Mouse (Mus musculus) intestine, embryonic 14.5 days (tissue): ENCODE results near the gene Vmn1r149. TPM values are rescaled to one million over a fixed set of nuclear protein-coding genes. Genes with fewer than 3 reads are reported as not detected.
"Not testable (repeated sequence)": the region's sequence is repeated elsewhere in the genome, so short reads cannot be mapped to it uniquely, and the experiment has no call there.

Experiments
- ATAC-seq: fragments of 200-750 bp; cut with Nextera tagmentation; replicated peaks from 2 replicates; pipeline ENCODE4 v1.8.0; 2017; ENCODE audit warnings: low read depth, moderate number of reproducible peaks, moderate TSS enrichment, moderate library complexity; ENCODE audit not compliant: low FRiP score, low TSS enrichment
- DNase-seq: peaks from one replicate; pipeline ENCODE4 v3.0.0-alpha.2; 2018; ENCODE audit warnings: low spot score
- H3K27ac ChIP-seq: fragments of 300-500 bp; sonication (generic); 2 replicates; pipeline ENCODE4 v1.5.1; 2014; ENCODE audit warnings: low read depth, mild to moderate bottlenecking, control low read depth
- H3K27me3 ChIP-seq: fragments of 300-500 bp; sonication (generic); replicated peaks from 2 replicates; pipeline ENCODE4 v1.6.1; 2014; ENCODE audit warnings: low read length, control low read depth; ENCODE audit not compliant: control insufficient read depth, insufficient read depth
- H3K36me3 ChIP-seq: fragments of 300-500 bp; sonication (generic); 2 replicates; pipeline ENCODE4 v1.6.1; 2014; ENCODE audit warnings: low read length, control low read depth; ENCODE audit not compliant: control insufficient read depth, insufficient read depth
- H3K4me1 ChIP-seq: fragments of 300-500 bp; sonication (generic); replicated peaks from 2 replicates; pipeline ENCODE4 v1.6.1; 2014; ENCODE audit warnings: low read length, control low read depth, mixed read lengths; ENCODE audit not compliant: control insufficient read depth, insufficient read depth
- H3K4me2 ChIP-seq: fragments of 300-500 bp; sonication (generic); 2 replicates; pipeline ENCODE4 v1.6.1; 2014; ENCODE audit warnings: low read length
- H3K4me3 ChIP-seq: fragments of 300-500 bp; sonication (generic); 2 replicates; pipeline ENCODE4 v1.5.1; 2014; ENCODE audit warnings: low read depth, low read length, control low read depth, mixed read lengths
- H3K9ac ChIP-seq: fragments of 300-500 bp; sonication (generic); 2 replicates; pipeline ENCODE4 v1.6.1; 2014; ENCODE audit warnings: mild to moderate bottlenecking, low read length
- H3K9me3 ChIP-seq: fragments of 300-500 bp; sonication (generic); 2 replicates; pipeline ENCODE4 v1.6.1; 2016; ENCODE audit warnings: low read length, control low read depth; ENCODE audit not compliant: control insufficient read depth
- WGBS: fragments of 180-500 bp; shearing (Covaris S2); extraction: QIAGEN DNeasy Blood & Tissue Kit; methylation state at CpG from one replicate; pipeline ENCODE4 v1.1.7; 2014; 5-methylcytosine and 5-hydroxymethylcytosine counted together
- polyA plus RNA-seq: library from polyadenylated mRNA; unstranded; fragments of >200 nt; fragmentation: Nextera tagmentation; extraction: Ambion mirVana; gene quantifications from 2 replicates; pipeline ENCODE4 v1.2.1, GENCODE M21; 2014

Vmn1r149 gene
- not detected in 2 replicates for polyA plus RNA-seq

DNA sequence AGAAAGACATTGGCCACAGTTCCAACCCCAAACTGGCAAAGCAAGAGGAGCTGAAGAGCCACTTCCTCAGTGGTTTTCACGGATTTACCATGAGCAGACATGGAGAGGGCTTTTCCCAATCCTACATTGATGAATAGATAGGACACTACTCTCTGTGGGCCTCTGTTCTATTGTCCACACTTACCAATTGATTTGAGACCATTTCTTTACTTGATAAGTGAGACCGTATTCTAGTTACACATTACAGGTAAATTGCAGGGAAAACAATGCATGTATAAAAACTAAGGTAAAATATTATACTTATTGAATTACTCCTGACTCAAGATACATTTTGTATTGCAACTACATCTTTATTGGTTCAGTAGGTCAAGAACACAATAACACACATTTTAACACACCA lies at the start of gene Vmn1r149:
Gene Vmn1r149 (minus strand): TSS at position 101 of the 400 bp plus-strand sequence.
- whole genome bisulfite sequencing, result no CpG with 5 or more reads among the region's 2 CpGs
- not testable (repeated sequence) for H3K27ac ChIP-seq, DNase-seq, H3K4me2 ChIP-seq, H3K27me3 ChIP-seq, ATAC-seq, H3K4me3 ChIP-seq, H3K4me1 ChIP-seq, H3K36me3 ChIP-seq, H3K9ac ChIP-seq, H3K9me3 ChIP-seq

DNA sequence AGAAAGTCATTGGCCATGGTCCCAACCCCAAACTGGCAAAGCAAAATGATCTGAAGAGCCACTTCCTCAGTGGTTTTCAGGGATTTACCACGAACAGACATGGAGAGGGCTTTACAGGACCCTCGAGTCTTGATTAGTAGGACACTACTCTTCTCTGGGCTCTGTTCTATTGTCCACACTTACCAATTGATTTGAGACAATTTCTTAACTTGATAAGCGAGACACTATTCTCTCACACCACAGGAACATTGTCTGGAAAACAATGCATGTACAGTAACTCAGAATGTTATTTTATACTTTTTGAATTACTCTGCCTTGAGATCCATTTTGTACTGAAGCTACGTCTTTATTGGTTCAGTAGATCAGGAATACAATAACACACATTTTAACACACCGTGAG lies 25.9 kb upstream of the Vmn1r149 start, which contains the start of gene Gm10665:
Gene Gm10665 (minus strand): TSS at position 101 of the 400 bp plus-strand sequence.
- not testable (repeated sequence) for H3K4me2 ChIP-seq, H3K9ac ChIP-seq, H3K4me3 ChIP-seq, H3K9me3 ChIP-seq, DNase-seq, H3K27ac ChIP-seq, H3K4me1 ChIP-seq, ATAC-seq, H3K36me3 ChIP-seq, H3K27me3 ChIP-seq
- WGBS, result no CpG with 5 or more reads among the region's 5 CpGs

DNA sequence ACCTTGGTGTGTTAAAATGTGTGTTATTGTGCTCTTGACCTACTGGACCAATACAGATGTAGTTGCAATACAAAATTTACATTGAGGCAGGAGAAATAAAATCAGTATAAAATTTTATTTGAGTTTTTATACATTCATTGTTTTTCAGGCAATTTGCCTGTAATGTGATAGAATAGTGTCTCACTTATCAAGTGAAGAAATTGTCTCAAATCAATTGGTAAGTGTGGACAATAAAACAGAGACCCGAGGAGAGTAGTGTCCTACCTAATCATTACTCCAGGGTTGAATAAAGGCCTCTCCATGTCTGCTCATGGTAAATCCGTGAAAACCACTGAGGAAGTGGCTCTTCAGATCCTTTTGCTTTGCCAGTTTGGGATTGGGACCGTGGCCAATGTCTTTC lies 24.7 kb downstream of the Vmn1r149 start, which contains the start of gene Vmn1r148:
Gene Vmn1r148 (plus strand): TSS at position 301 of the 400 bp plus-strand sequence.
- not testable (repeated sequence) for H3K4me3 ChIP-seq, H3K27me3 ChIP-seq, ATAC-seq, H3K9me3 ChIP-seq, H3K9ac ChIP-seq, DNase-seq, H3K27ac ChIP-seq, H3K36me3 ChIP-seq, H3K4me2 ChIP-seq, H3K4me1 ChIP-seq
- no CpG with 5 or more reads among the region's 3 CpGs for WGBS

Other genes starting within 250 kb of the Vmn1r149 start
- not detected in 2 replicates for gene Vmn1r143, start 248.9 kb downstream of the Vmn1r149 start, polyA plus RNA-seq
- not detected in 2 replicates for gene Gm8653, start 237.0 kb downstream of the Vmn1r149 start, polyA plus RNA-seq
- not detected in 2 replicates for gene Gm8453, start 208.7 kb downstream of the Vmn1r149 start, polyA plus RNA-seq
- not detected in 2 replicates for gene Gm4187, start 108.5 kb downstream of the Vmn1r149 start, polyA plus RNA-seq
- not detected in 2 replicates for gene Gm8660, start 67.2 kb downstream of the Vmn1r149 start, polyA plus RNA-seq
- not detected in 2 replicates for gene Vmn1r148, start 24.6 kb downstream of the Vmn1r149 start, polyA plus RNA-seq
- not detected in 2 replicates for gene Gm10665, start 25.8 kb upstream of the Vmn1r149 start, polyA plus RNA-seq
- gene Vmn1r151, start 61.4 kb upstream of the Vmn1r149 start, polyA plus RNA-seq, result not detected in 2 replicates
- gene Vmn1r152, start 84.7 kb upstream of the Vmn1r149 start, polyA plus RNA-seq, result not detected in 2 replicates
- not detected in 2 replicates for gene Gm8677, start 96.7 kb upstream of the Vmn1r149 start, polyA plus RNA-seq
- not detected in 2 replicates for gene Gm4201, start 127.1 kb upstream of the Vmn1r149 start, polyA plus RNA-seq
- not detected in 2 replicates for gene Gm4565, start 149.9 kb upstream of the Vmn1r149 start, polyA plus RNA-seq
- not detected in 2 replicates for gene Vmn1r155, start 219.8 kb upstream of the Vmn1r149 start, polyA plus RNA-seq